Mouse (Mus musculus): ENCODE measurements around the gene Ahnak2.

Ahnak2 gene

GRCm38 (mm10) chr12:112734881-112735655, 67.4 kb downstream of the Ahnak2 start:
- DNase-seq (ENCODE audit: low spot score), result no peak

GRCm38 (mm10) chr12:112734108-112734820, 68.2 kb downstream of the Ahnak2 start:
- no peak for DNase-seq (ENCODE audit: low spot score)

- no peak for DNase-seq (ENCODE audit: low spot score)
Observed at GRCm38 (mm10) chr12:112732591-112732990, 69.9 kb downstream of the Ahnak2 start.

- DNase-seq (ENCODE audit: low spot score), result no peak
Observed at GRCm38 (mm10) chr12:112730808-112731207, 71.6 kb downstream of the Ahnak2 start.

GRCm38 (mm10) chr12:112727801-112728200, 74.7 kb downstream of the Ahnak2 start:
- DNase-seq (ENCODE audit: low spot score), result no peak

- peak; percentile 65 for DNase-seq (ENCODE audit: low spot score)
Observed at GRCm38 (mm10) chr12:112724077-112724805, 78.2 kb downstream of the Ahnak2 start.

- DNase-seq (ENCODE audit: low spot score), result no peak
Observed at GRCm38 (mm10) chr12:112723445-112723844, 79.0 kb downstream of the Ahnak2 start.

GRCm38 (mm10) chr12:112723028-112723330, 79.5 kb downstream of the Ahnak2 start:
- DNase-seq (ENCODE audit: low spot score), result no peak

- peak; percentile 46 for DNase-seq (ENCODE audit: low spot score)
Observed at GRCm38 (mm10) chr12:112722240-112723027, 80.0 kb downstream of the Ahnak2 start.
